Mouse (Mus musculus): ENCODE results near the gene Rad17. TPM values are rescaled to one million over a fixed set of nuclear protein-coding genes. Genes with fewer than 3 reads are reported as not detected.

The Rad17 gene
- polyA plus RNA-seq, 1 experiment from 2014 or later, result 22.9 TPM

GRCm38 (mm10) chr13:100612251-100612650 is 38.6 kb downstream of the Rad17 start:
- 90% methylated on average over 10 of the region's 10 CpGs for WGBS
- H3K4me2 ChIP-seq, result no peak overlapping the region

DNA sequence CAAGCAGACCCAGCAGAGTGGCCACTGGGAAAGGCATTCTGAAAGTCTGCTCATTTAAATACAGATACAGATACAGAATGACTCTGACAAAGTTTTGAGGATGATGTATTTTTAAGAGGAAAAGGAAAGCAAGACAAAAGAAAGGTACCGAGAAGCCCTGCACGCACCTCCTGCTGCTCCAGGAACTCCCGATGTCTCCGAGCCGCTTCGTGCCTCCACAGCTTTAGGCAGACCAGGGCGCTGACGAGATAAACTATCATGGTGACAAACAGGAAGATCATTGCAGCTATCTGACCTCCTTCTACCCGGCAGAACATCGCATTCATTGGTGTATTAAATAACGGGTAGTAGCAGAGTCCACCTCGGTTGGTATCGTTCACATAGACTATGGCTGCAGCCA is 39.6 kb downstream of the Rad17 start:
- H3K9ac ChIP-seq, result no peak overlapping the region
- H3K27ac ChIP-seq (replicated peaks), result no peak overlapping the region
- no peak for ATAC-seq (ENCODE audit: extremely low read depth, insufficient number of reproducible peaks, low FRiP score, low TSS enrichment)
- H3K27me3 ChIP-seq (replicated peaks), result no peaks in the 10 kb centered on the region; the same call in 1 of the 2 replicates
- H3K4me3 ChIP-seq, result no peak overlapping the region
- H3K4me2 ChIP-seq, result no peak overlapping the region
- 0 out of 2 replicates have a peak, but pooled peaks cover 7% of the 10 kb centered on the region for H3K9me3 ChIP-seq
- H3K36me3 ChIP-seq, result peaks cover 14% of the 10 kb centered on the region; the same call in 1 of the 2 replicates
- peaks cover 4% of the 10 kb centered on the region; the same call in 1 of the 2 replicates for H3K4me1 ChIP-seq
- WGBS, result 78% methylated on average over 13 of the region's 13 CpGs

More at GRCm38 (mm10) chr13:100612251-100612650, 38.6 kb downstream of the Rad17 start:
- peaks cover under 1% of the 10 kb centered on the region; the same call in 1 of the 2 replicates for H3K27me3 ChIP-seq (replicated peaks)
- no peak overlapping the region for H3K9ac ChIP-seq
- H3K27ac ChIP-seq (replicated peaks), result no peak overlapping the region
- peaks cover 14% of the 10 kb centered on the region for H3K36me3 ChIP-seq
- H3K9me3 ChIP-seq, result 0 out of 2 replicates have a peak, but pooled peaks cover 7% of the 10 kb centered on the region
- H3K4me3 ChIP-seq, result no peak overlapping the region
- H3K4me1 ChIP-seq, result peaks cover 10% of the 10 kb centered on the region
- ATAC-seq (ENCODE audit: extremely low read depth, insufficient number of reproducible peaks, low FRiP score, low TSS enrichment), result no peak

GRCm38 (mm10) chr13:100607756-100608155 is 43.1 kb downstream of the Rad17 start:
- H3K36me3 ChIP-seq, result peaks cover 14% of the 10 kb centered on the region; the same call in 1 of the 2 replicates
- no peak for ATAC-seq (ENCODE audit: extremely low read depth, insufficient number of reproducible peaks, low FRiP score, low TSS enrichment)
- H3K4me3 ChIP-seq, result no peak overlapping the region
- no peaks in the 10 kb centered on the region for H3K4me1 ChIP-seq
- no peaks in the 10 kb centered on the region for H3K27me3 ChIP-seq (replicated peaks)
- no peak overlapping the region for H3K27ac ChIP-seq (replicated peaks)
- no peak overlapping the region for H3K9ac ChIP-seq
- WGBS, result 83% methylated on average over 8 of the region's 8 CpGs
- no peak overlapping the region for H3K4me2 ChIP-seq
- H3K9me3 ChIP-seq, result 0 out of 2 replicates have a peak, but pooled peaks cover 7% of the 10 kb centered on the region

- H3K4me1 ChIP-seq, result no peaks in the 10 kb centered on the region
- peaks cover 6% of the 10 kb centered on the region; the same call in 1 of the 2 replicates for H3K36me3 ChIP-seq
- WGBS, result 56% methylated on average over 1 of the region's 1 CpGs
- H3K9me3 ChIP-seq, result 0 out of 2 replicates have a peak, but pooled peaks cover 7% of the 10 kb centered on the region
- no peak overlapping the region for H3K4me3 ChIP-seq
- H3K9ac ChIP-seq, result no peak overlapping the region
- H3K27me3 ChIP-seq (replicated peaks), result no peaks in the 10 kb centered on the region
- no peak overlapping the region for H3K4me2 ChIP-seq
- ATAC-seq (ENCODE audit: extremely low read depth, insufficient number of reproducible peaks, low FRiP score, low TSS enrichment), result no peak
- no peak overlapping the region for H3K27ac ChIP-seq (replicated peaks)
Observed at GRCm38 (mm10) chr13:100605845-100606244, 45.0 kb downstream of the Rad17 start.

DNA sequence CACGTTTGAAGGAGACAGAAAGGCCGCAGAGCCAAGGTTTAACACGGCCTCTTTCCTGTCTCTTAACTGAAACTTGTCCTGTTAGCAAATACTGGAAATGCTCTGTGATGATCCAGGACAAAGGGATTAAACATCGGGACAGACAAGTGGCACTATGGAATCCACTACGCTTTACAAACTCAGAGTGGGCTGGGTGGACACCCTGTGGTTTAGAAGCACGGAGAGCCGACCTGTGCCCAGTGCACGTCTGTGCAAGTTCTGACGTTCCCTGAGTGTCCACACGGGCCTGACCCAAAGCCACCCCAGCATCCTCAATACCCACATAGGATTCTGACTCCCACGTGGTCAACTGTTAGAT is 47.1 kb downstream of the Rad17 start:
- H3K4me2 ChIP-seq, result no peak overlapping the region
- H3K4me3 ChIP-seq, result no peak overlapping the region
- ATAC-seq (ENCODE audit: extremely low read depth, insufficient number of reproducible peaks, low FRiP score, low TSS enrichment), result no peak
- peaks cover 6% of the 10 kb centered on the region; the same call in 1 of the 2 replicates for H3K36me3 ChIP-seq
- WGBS, result 84% methylated on average over 11 of the region's 11 CpGs
- no peak overlapping the region for H3K27ac ChIP-seq (replicated peaks)
- H3K27me3 ChIP-seq (replicated peaks), result no peaks in the 10 kb centered on the region
- 0 out of 2 replicates have a peak, but pooled peaks cover 7% of the 10 kb centered on the region for H3K9me3 ChIP-seq
- no peak overlapping the region for H3K9ac ChIP-seq
- H3K4me1 ChIP-seq, result no peaks in the 10 kb centered on the region

- 79% methylated on average over 10 of the region's 10 CpGs for WGBS
- no peak overlapping the region for H3K4me3 ChIP-seq
- ATAC-seq (ENCODE audit: extremely low read depth, insufficient number of reproducible peaks, low FRiP score, low TSS enrichment), result no peak
- no peaks in the 10 kb centered on the region for H3K4me1 ChIP-seq
- H3K27ac ChIP-seq (replicated peaks), result no peak overlapping the region
- H3K4me2 ChIP-seq, result no peak overlapping the region
- 0 out of 2 replicates have a peak, but pooled peaks cover 6% of the 10 kb centered on the region for H3K9me3 ChIP-seq
- peaks cover 6% of the 10 kb centered on the region; the same call in 1 of the 2 replicates for H3K36me3 ChIP-seq
- no peak overlapping the region for H3K9ac ChIP-seq
- H3K27me3 ChIP-seq (replicated peaks), result no peaks in the 10 kb centered on the region
Observed at GRCm38 (mm10) chr13:100603031-100603737, 47.7 kb downstream of the Rad17 start.

GRCm38 (mm10) chr13:100602239-100602902 is 48.5 kb downstream of the Rad17 start:
- no peak overlapping the region for H3K4me2 ChIP-seq
- no peak overlapping the region for H3K4me3 ChIP-seq
- H3K36me3 ChIP-seq, result no peaks in the 10 kb centered on the region
- no peaks in the 10 kb centered on the region for H3K4me1 ChIP-seq
- no peaks in the 10 kb centered on the region for H3K27me3 ChIP-seq (replicated peaks)
- H3K27ac ChIP-seq (replicated peaks), result no peak overlapping the region
- H3K9me3 ChIP-seq, result no peaks in the 10 kb centered on the region
- 68% methylated on average over 5 of the region's 5 CpGs for WGBS
- H3K9ac ChIP-seq, result no peak overlapping the region
- ATAC-seq (ENCODE audit: extremely low read depth, insufficient number of reproducible peaks, low FRiP score, low TSS enrichment), result no peak

GRCm38 (mm10) chr13:100601034-100601433 is 49.8 kb downstream of the Rad17 start:
- Histone ChIP-seq H3K4me3 (peak overlapping the region; percentile 25; the same call in 1 of the 2 replicates), H3K9ac (no peak overlapping the region), H3K27ac (replicated peaks) (0 out of 2 replicates have a peak overlapping the region, but pooled peaks have one; percentile 25), H3K9me3 (no peaks in the 10 kb centered on the region), H3K4me2 (peak overlapping the region; percentile 36), H3K27me3 (replicated peaks) (no peaks in the 10 kb centered on the region), H3K36me3 (peaks cover 5% of the 10 kb centered on the region; the same call in 1 of the 2 replicates), H3K4me1 (no peaks in the 10 kb centered on the region)
- no peak for ATAC-seq (ENCODE audit: extremely low read depth, insufficient number of reproducible peaks, low FRiP score, low TSS enrichment)
- 26% methylated on average over 8 of the region's 8 CpGs for WGBS

GRCm38 (mm10) chr13:100600317-100600716 is 50.5 kb downstream of the Rad17 start:
- H3K4me2 ChIP-seq, result peak overlapping the region; percentile 36
- no peaks in the 10 kb centered on the region for H3K27me3 ChIP-seq (replicated peaks)
- H3K9ac ChIP-seq, result no peak overlapping the region
- H3K4me1 ChIP-seq, result no peaks in the 10 kb centered on the region
- 56% methylated on average over 12 of the region's 12 CpGs for WGBS
- peak overlapping the region; percentile 25 for H3K4me3 ChIP-seq
- no peaks in the 10 kb centered on the region for H3K9me3 ChIP-seq
- peak overlapping the region; percentile 25; the same call in 1 of the 2 replicates for H3K27ac ChIP-seq (replicated peaks)
- H3K36me3 ChIP-seq, result peaks cover 5% of the 10 kb centered on the region; the same call in 1 of the 2 replicates
- ATAC-seq (ENCODE audit: extremely low read depth, insufficient number of reproducible peaks, low FRiP score, low TSS enrichment), result no peak

DNA sequence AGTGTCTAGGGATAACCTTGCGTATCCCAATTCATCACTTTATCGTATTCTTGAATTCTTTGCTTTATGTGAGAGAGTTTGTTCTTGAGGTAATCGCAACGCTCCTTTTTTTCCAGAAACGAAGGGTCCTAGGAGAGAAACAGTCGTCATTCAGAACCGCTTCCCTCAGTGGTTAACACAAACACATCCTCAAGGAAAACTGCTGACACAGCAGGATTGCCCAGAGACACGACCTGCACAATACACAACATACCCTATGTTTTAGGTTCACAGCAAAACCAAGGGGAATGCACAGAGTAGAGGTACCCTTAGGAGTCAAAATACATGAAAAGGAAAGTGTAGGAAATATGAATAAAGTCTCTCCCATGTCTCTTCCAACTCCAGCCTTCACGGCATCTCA is 53.6 kb downstream of the Rad17 start:
- H3K36me3 ChIP-seq, result peaks cover 5% of the 10 kb centered on the region; the same call in 1 of the 2 replicates
- ATAC-seq (ENCODE audit: extremely low read depth, insufficient number of reproducible peaks, low FRiP score, low TSS enrichment), result no peak
- no peak overlapping the region for H3K4me3 ChIP-seq
- H3K9me3 ChIP-seq, result no peaks in the 10 kb centered on the region
- H3K4me1 ChIP-seq, result no peaks in the 10 kb centered on the region
- no peaks in the 10 kb centered on the region for H3K27me3 ChIP-seq (replicated peaks)
- no peak overlapping the region for H3K9ac ChIP-seq
- H3K27ac ChIP-seq (replicated peaks), result no peak overlapping the region
- H3K4me2 ChIP-seq, result no peak overlapping the region
- WGBS, result 79% methylated on average over 9 of the region's 9 CpGs

GRCm38 (mm10) chr13:100595552-100595885 is 55.3 kb downstream of the Rad17 start:
- whole genome bisulfite sequencing, result 71% methylated on average over 3 of the region's 3 CpGs
- Histone ChIP-seq H3K4me1 (no peaks in the 10 kb centered on the region), H3K9me3 (no peaks in the 10 kb centered on the region), H3K27me3 (replicated peaks) (no peaks in the 10 kb centered on the region), H3K9ac (no peak overlapping the region), H3K36me3 (peaks cover 5% of the 10 kb centered on the region; the same call in 1 of the 2 replicates), H3K4me2 (no peak overlapping the region), H3K27ac (replicated peaks) (no peak overlapping the region), H3K4me3 (no peak overlapping the region)
- no peak for ATAC-seq (ENCODE audit: extremely low read depth, insufficient number of reproducible peaks, low FRiP score, low TSS enrichment)
